Mouse (Mus musculus) heart, embryonic 16.5 days (tissue): ENCODE results near the gene Gdpd2. TPM values are rescaled to one million over a fixed set of nuclear protein-coding genes. Genes with fewer than 3 reads are reported as not detected.
A peak's percentile ranks its signal among the peaks of the same experiment; 100 is the strongest.

Source experiments
- ATAC-seq: fragments of 200-750 bp; cut with Nextera tagmentation; replicated peaks from 2 replicates; pipeline ENCODE4 v1.8.0; 2017; ENCODE audit warnings: moderate number of reproducible peaks; ENCODE audit not compliant: insufficient read depth, low FRiP score; ENCODE audit errors: extremely low read depth
- H3K27ac ChIP-seq: fragments of 300-500 bp; sonication (generic); 2 replicates; pipeline ENCODE4 v1.5.1; 2014; ENCODE audit warnings: mild to moderate bottlenecking, low read length, control low read depth, moderate library complexity
- H3K27me3 ChIP-seq: fragments of 300-500 bp; sonication (generic); 2 replicates; pipeline ENCODE4 v1.6.1; 2014; ENCODE audit warnings: low read length, mixed read lengths; ENCODE audit not compliant: control insufficient read depth, insufficient read depth
- H3K36me3 ChIP-seq: fragments of 300-500 bp; sonication (generic); 2 replicates; pipeline ENCODE4 v1.6.1; 2014; ENCODE audit not compliant: control insufficient read depth, insufficient read depth
- H3K4me1 ChIP-seq: fragments of 300-500 bp; sonication (generic); 2 replicates; pipeline ENCODE4 v1.6.1; 2014; ENCODE audit warnings: low read length, mixed read lengths; ENCODE audit not compliant: control insufficient read depth, insufficient read depth
- H3K4me2 ChIP-seq: fragments of 300-500 bp; sonication (generic); 2 replicates; pipeline ENCODE4 v1.6.1; 2014; ENCODE audit warnings: low read depth, mild to moderate bottlenecking, control low read depth, low read length
- H3K4me3 ChIP-seq: fragments of 300-500 bp; sonication (generic); 2 replicates; pipeline ENCODE4 v1.5.1; 2014; ENCODE audit warnings: mild to moderate bottlenecking, control low read depth, low read length
- H3K9ac ChIP-seq: fragments of 300-500 bp; sonication (generic); 2 replicates; pipeline ENCODE4 v1.6.1; 2014; ENCODE audit warnings: low read length, control low read depth
- H3K9me3 ChIP-seq: fragments of 300-500 bp; sonication (generic); replicated peaks from 2 replicates; pipeline ENCODE4 v1.6.1; 2016; ENCODE audit warnings: low read length; ENCODE audit not compliant: control insufficient read depth
- WGBS: fragments of 180-500 bp; shearing (Covaris S2); extraction: QIAGEN DNeasy Blood & Tissue Kit; methylation state at CpG from one replicate; pipeline ENCODE4 v1.1.7; 2014; 5-methylcytosine and 5-hydroxymethylcytosine counted together
- polyA plus RNA-seq: library from polyadenylated mRNA; unstranded; fragments of >200 nt; fragmentation: Nextera tagmentation; extraction: Ambion mirVana; gene quantifications from 2 replicates; pipeline ENCODE4 v1.2.1, GENCODE M21; 2015

Gene Gdpd2
- polyA plus RNA-seq, 1 experiment from 2014 or later = 0.76 TPM

- WGBS = 18% methylated on average over 23 of the region's 23 CpGs
- Histone ChIP-seq H3K9ac (peak overlapping the region; percentile 72), H3K9me3 (no peaks in the 10 kb centered on the region), H3K36me3 (no peaks in the 10 kb centered on the region), H3K27me3 (no peaks in the 10 kb centered on the region), H3K4me1 (0 out of 2 replicates have a peak, but pooled peaks cover 2% of the 10 kb centered on the region), H3K4me3 (peak overlapping the region; percentile 56), H3K4me2 (peak overlapping the region; percentile 72), H3K27ac (no peak overlapping the region)
- ATAC-seq = no peak
These were observed 44.7 kb downstream of the Gdpd2 start for GRCm38 (mm10) chrX:100774341-100774811.

GRCm38 (mm10) chrX:100775405-100775804, 45.7 kb downstream of the Gdpd2 start:
- H3K4me3 ChIP-seq = no peak overlapping the region
- no peaks in the 10 kb centered on the region for H3K9me3 ChIP-seq
- no peak overlapping the region for H3K9ac ChIP-seq
- ATAC-seq = no peak
- H3K4me1 ChIP-seq = peaks cover 4% of the 10 kb centered on the region; the same call in 1 of the 2 replicates
- no peaks in the 10 kb centered on the region for H3K27me3 ChIP-seq
- 78% methylated on average over 3 of the region's 3 CpGs for WGBS
- no peaks in the 10 kb centered on the region for H3K36me3 ChIP-seq
- no peak overlapping the region for H3K4me2 ChIP-seq
- H3K27ac ChIP-seq = no peak overlapping the region

- no peaks in the 10 kb centered on the region for H3K27me3 ChIP-seq
- H3K27ac ChIP-seq = peak overlapping the region; percentile 78
- H3K9me3 ChIP-seq = no peaks in the 10 kb centered on the region
- peak overlapping the region; percentile 65 for H3K4me3 ChIP-seq
- H3K4me1 ChIP-seq = peaks cover 4% of the 10 kb centered on the region; the same call in 1 of the 2 replicates
- peak overlapping the region; percentile 66 for H3K4me2 ChIP-seq
- no peak overlapping the region; the same call in 1 of the 2 replicates for H3K9ac ChIP-seq
- ATAC-seq = 0 out of 2 replicates have a peak, but pooled peaks have one; percentile 23
- no peaks in the 10 kb centered on the region for H3K36me3 ChIP-seq
- 14% methylated on average over 9 of the region's 9 CpGs for WGBS
These were observed 46.8 kb downstream of the Gdpd2 start for GRCm38 (mm10) chrX:100776494-100776893.

- H3K4me2 ChIP-seq = peak overlapping the region; percentile 66
- peak; percentile 91 for ATAC-seq
- H3K27me3 ChIP-seq = no peaks in the 10 kb centered on the region
- H3K9me3 ChIP-seq = no peaks in the 10 kb centered on the region
- H3K36me3 ChIP-seq = no peaks in the 10 kb centered on the region
- H3K4me3 ChIP-seq = peak overlapping the region; percentile 65
- WGBS = 13% methylated on average over 34 of the region's 49 CpGs
- H3K4me1 ChIP-seq = peaks cover 4% of the 10 kb centered on the region; the same call in 1 of the 2 replicates
- H3K9ac ChIP-seq = peak overlapping the region; percentile 78
- H3K27ac ChIP-seq = peak overlapping the region; percentile 78
These were observed 47.4 kb downstream of the Gdpd2 start for GRCm38 (mm10) chrX:100776985-100777654.

GRCm38 (mm10) chrX:100777655-100778234, 48.1 kb downstream of the Gdpd2 start:
- ATAC-seq = 0 out of 2 replicates have a peak, but pooled peaks have one; percentile 2
- Histone ChIP-seq H3K9ac (peak overlapping the region; percentile 78), H3K27me3 (no peaks in the 10 kb centered on the region)

GRCm38 (mm10) chrX:100778397-100778796, 48.7 kb downstream of the Gdpd2 start:
- Histone ChIP-seq H3K36me3 (no peaks in the 10 kb centered on the region), H3K27ac (no peak overlapping the region), H3K27me3 (no peaks in the 10 kb centered on the region), H3K4me1 (peaks cover 4% of the 10 kb centered on the region; the same call in 1 of the 2 replicates), H3K4me3 (peak overlapping the region; percentile 65), H3K9ac (no peak overlapping the region), H3K9me3 (no peaks in the 10 kb centered on the region), H3K4me2 (peak overlapping the region; percentile 66)
- 32% methylated on average over 5 of the region's 5 CpGs for WGBS
- no peak for ATAC-seq

More at GRCm38 (mm10) chrX:100777655-100778234, 48.1 kb downstream of the Gdpd2 start:
- H3K27ac ChIP-seq = peak overlapping the region; percentile 78
- no peaks in the 10 kb centered on the region for H3K36me3 ChIP-seq
- H3K4me3 ChIP-seq = peak overlapping the region; percentile 65
- WGBS = 15% methylated on average over 10 of the region's 10 CpGs
- no peaks in the 10 kb centered on the region for H3K9me3 ChIP-seq
- H3K4me2 ChIP-seq = peak overlapping the region; percentile 66
- H3K4me1 ChIP-seq = peaks cover 4% of the 10 kb centered on the region; the same call in 1 of the 2 replicates

Other genes with a start within 250 kb of the Gdpd2 start
- gene Igbp1, start 235.6 kb upstream of the Gdpd2 start, polyA plus RNA-seq = 25.6 and 34.1 TPM in 2 replicates
- gene Dgat2l6, start 205.0 kb upstream of the Gdpd2 start, polyA plus RNA-seq = not detected in 2 replicates
- not detected in 2 replicates for gene Awat1, start 157.6 kb upstream of the Gdpd2 start, polyA plus RNA-seq
- 0.05 TPM in 1 of 2 replicates, not detected in the other for gene P2ry4, start 135.0 kb upstream of the Gdpd2 start, polyA plus RNA-seq
- 1.2 and 1.3 TPM in 2 replicates for gene Arr3, start 124.4 kb upstream of the Gdpd2 start, polyA plus RNA-seq
- 22.9 and 23.5 TPM in 2 replicates for gene Kif4, start 104.1 kb upstream of the Gdpd2 start, polyA plus RNA-seq
- gene Pdzd11, start 103.3 kb upstream of the Gdpd2 start, polyA plus RNA-seq = 88.9 and 100 TPM in 2 replicates
- gene Dlg3, start 37.8 kb downstream of the Gdpd2 start, polyA plus RNA-seq = 1.6 and 2.4 TPM in 2 replicates